Mouse (Mus musculus) stomach, postnatal 0 days (tissue): ENCODE data around the gene Rsad1.

ENCODE experiments used
- CTCF ChIP-seq: IDR thresholded peaks from 2 replicates; pipeline ENCODE4 v1.5.1; 2016; ENCODE audit warnings: antibody characterized with exemption, low read depth, mild to moderate bottlenecking, moderate library complexity
- EP300 ChIP-seq: optimal IDR thresholded peaks from 2 replicates; pipeline ENCODE3; 2016; ENCODE audit warnings: antibody characterized with exemption

DNA sequence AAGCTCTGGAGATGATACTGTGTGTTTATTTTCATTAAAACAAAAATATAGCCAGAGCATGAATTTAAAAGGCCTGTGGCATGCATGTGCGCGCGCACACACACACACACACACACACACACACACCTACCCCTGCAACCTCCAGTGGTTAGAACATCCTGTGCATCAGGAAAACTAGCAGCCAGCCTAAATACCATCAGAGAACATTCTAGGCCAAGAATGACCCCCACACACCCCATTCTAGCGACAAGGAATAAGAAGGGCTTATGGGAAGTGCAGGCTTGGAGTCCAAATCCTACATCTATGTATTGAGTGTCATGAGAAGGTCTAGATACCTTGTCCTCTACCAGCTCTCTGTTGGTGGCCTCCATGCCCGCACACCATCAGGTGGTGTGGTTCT is 14.3 kb upstream of the Rsad1 start:
- TF ChIP-seq EP300 (no peak), CTCF (no peak)
